Mouse (Mus musculus): Measurements from ENCODE around the gene Amt. TPM values are rescaled to one million over a fixed set of nuclear protein-coding genes. Genes with fewer than 3 reads are reported as not detected.
A peak's percentile ranks its signal among the peaks of the same experiment; 100 is the strongest.

Amt gene
- total and polyA plus RNA-seq, 2 experiments from 2014 or later = 30.2 to 30.9 TPM

DNA sequence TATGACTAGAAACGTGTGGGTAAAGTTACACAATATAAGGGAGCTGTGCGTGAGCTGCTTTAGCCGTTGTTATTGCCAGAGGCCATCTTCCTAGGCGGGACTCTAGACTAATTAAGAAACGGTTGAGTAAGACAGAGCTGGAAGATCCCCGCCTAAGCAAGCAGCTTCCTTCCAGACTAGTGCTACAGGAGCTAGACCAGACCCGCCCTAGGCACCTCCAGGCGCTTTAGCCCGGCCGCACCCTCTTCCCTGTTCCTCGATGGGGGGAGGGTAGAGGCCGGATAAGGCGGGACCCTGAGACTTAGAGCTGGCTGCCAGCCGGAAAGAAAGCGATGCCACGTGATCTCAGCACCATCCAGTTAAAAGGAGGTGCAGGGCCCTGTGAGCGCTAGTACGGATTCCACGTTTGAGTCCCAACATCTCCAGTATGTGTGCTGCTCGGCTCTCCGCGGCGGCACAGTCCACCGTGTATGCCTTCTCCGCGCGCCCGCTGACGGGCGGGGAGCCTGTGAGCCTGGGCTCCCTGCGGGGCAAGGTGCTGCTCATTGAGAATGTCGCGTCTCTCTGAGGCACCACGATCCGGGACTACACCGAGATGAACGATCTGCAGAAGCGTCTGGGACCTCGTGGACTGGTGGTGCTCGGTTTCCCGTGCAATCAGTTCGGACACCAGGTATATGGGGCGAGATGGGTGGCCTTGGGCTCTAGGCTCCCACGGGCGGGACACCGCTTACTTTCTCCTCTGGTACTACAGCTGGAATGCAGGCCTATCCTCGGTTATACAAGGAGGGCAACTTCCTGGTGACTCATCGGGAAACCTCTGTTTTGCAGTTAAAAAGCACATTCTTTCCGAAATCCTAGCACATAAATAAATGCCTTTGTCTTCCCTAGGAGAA, 42.5 kb downstream of the Amt start, which contains the start of gene Gpx1:
Gpx1 (plus strand) TSS at position 18 of the 896 bp plus-strand sequence.
- Histone ChIP-seq H3K4me1 (ENCODE audit: insufficient read depth, low read length) (0 out of 2 replicates have a peak, but pooled peaks cover 3% of the 10 kb centered on the region), H3K36me3 (ENCODE audit: insufficient read depth, low read length) (peaks cover 7% of the 10 kb centered on the region), H3K4me2 (ENCODE audit: low read depth, low read length, poor library complexity, severe bottlenecking) (peak within 1 kb of the TSS; percentile 83), H3K9me3 (ENCODE audit: low read length) (no peaks in the 10 kb centered on the region), H3K4me3 (ENCODE audit: low read depth, low read length) (peak within 1 kb of the TSS; percentile 70), H3K9ac (replicated peaks; ENCODE audit: low read length, poor library complexity, severe bottlenecking) (peak within 1 kb of the TSS; percentile 81), H3K27ac (ENCODE audit: low read depth, low read length) (peak within 1 kb of the TSS; percentile 89), H3K27me3 (ENCODE audit: insufficient read depth, low read length) (no peaks in the 10 kb centered on the region)
- peak; percentile 95 for DNase-seq (ENCODE audit: low spot score)
- WGBS = under 1% methylated on average over 48 of the region's 49 CpGs
- no peak for TF ChIP-seq CTCF (IDR thresholded peaks at IDR 0.05)
- peak; percentile 94 for ATAC-seq (ENCODE audit: low FRiP score)

DNA sequence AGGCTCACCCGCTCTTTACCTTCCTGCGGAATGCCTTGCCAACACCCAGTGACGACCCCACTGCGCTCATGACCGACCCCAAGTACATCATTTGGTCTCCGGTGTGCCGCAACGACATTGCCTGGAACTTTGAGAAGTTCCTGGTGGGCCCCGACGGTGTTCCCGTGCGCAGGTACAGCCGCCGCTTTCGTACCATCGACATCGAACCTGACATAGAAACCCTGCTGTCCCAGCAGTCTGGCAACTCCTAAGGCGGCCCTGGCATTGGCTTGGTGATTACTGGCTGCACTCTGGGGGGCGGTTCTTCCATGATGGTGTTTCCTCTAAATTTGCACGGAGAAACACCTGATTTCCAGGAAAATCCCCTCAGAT, 43.2 kb downstream of the Amt start:
- DNase-seq (ENCODE audit: low spot score) = no peak
- 22% methylated on average over 20 of the region's 20 CpGs for WGBS
- H3K27me3 ChIP-seq (ENCODE audit: insufficient read depth, low read length) = no peaks in the 10 kb centered on the region

GRCm38 (mm10) chr9:108340258-108341138, 43.8 kb downstream of the Amt start:
- ATAC-seq (ENCODE audit: low FRiP score) (no peak), DNase-seq (ENCODE audit: low spot score) (no peak)
- TF ChIP-seq CTCF (IDR thresholded peaks at IDR 0.05) = no peak
- H3K9ac ChIP-seq (replicated peaks; ENCODE audit: low read length, poor library complexity, severe bottlenecking) = peak overlapping the region; percentile 81; the same call in 1 of the 2 replicates
- 65% methylated on average over 10 of the region's 10 CpGs for WGBS
- no peaks in the 10 kb centered on the region for H3K27me3 ChIP-seq (ENCODE audit: insufficient read depth, low read length)
- peak overlapping the region; percentile 70 for H3K4me3 ChIP-seq (ENCODE audit: low read depth, low read length)
- peaks cover under 1% of the 10 kb centered on the region; the same call in 1 of the 2 replicates for H3K36me3 ChIP-seq (ENCODE audit: insufficient read depth, low read length)
- peak overlapping the region; percentile 83 for H3K4me2 ChIP-seq (ENCODE audit: low read depth, low read length, poor library complexity, severe bottlenecking)
- H3K4me1 ChIP-seq (ENCODE audit: insufficient read depth, low read length) = 0 out of 2 replicates have a peak, but pooled peaks cover 3% of the 10 kb centered on the region
- no peak overlapping the region for H3K27ac ChIP-seq (ENCODE audit: low read depth, low read length)
- H3K9me3 ChIP-seq (ENCODE audit: low read length) = no peaks in the 10 kb centered on the region

More for the DNA sequence above, 43.2 kb downstream of the Amt start:
- Histone ChIP-seq H3K9me3 (ENCODE audit: low read length) (no peaks in the 10 kb centered on the region), H3K4me3 (ENCODE audit: low read depth, low read length) (peak overlapping the region; percentile 70), H3K27ac (ENCODE audit: low read depth, low read length) (peak overlapping the region; percentile 89; the same call in 1 of the 2 replicates), H3K36me3 (ENCODE audit: insufficient read depth, low read length) (peaks cover 6% of the 10 kb centered on the region), H3K4me1 (ENCODE audit: insufficient read depth, low read length) (0 out of 2 replicates have a peak, but pooled peaks cover 3% of the 10 kb centered on the region), H3K9ac (replicated peaks; ENCODE audit: low read length, poor library complexity, severe bottlenecking) (peak overlapping the region; percentile 81), H3K4me2 (ENCODE audit: low read depth, low read length, poor library complexity, severe bottlenecking) (peak overlapping the region; percentile 83)
- TF ChIP-seq CTCF (IDR thresholded peaks at IDR 0.05) = no peak
- ATAC-seq (ENCODE audit: low FRiP score) = no peak

DNA sequence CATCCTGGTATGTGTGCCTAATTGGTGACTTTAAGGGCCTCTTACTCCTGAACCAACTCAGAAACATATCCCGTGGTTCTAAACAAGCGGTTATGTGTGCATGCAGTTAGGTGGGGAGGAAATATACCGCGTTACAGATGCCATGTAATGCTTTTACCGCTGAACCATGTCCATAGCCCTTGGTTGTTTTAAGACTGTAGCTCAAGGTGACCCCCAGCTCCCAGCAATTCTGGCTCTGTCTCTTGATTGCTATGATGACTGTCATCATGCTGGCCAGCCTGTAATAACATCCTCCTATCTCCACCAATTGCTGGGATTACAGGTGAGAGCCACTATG, 44.5 kb downstream of the Amt start:
- H3K36me3 ChIP-seq (ENCODE audit: insufficient read depth, low read length) = no peaks in the 10 kb centered on the region
- no peak overlapping the region for H3K4me3 ChIP-seq (ENCODE audit: low read depth, low read length)
- no peaks in the 10 kb centered on the region for H3K9me3 ChIP-seq (ENCODE audit: low read length)
- no peaks in the 10 kb centered on the region for H3K27me3 ChIP-seq (ENCODE audit: insufficient read depth, low read length)
- no peak overlapping the region for H3K9ac ChIP-seq (replicated peaks; ENCODE audit: low read length, poor library complexity, severe bottlenecking)
- 0 out of 2 replicates have a peak, but pooled peaks cover 3% of the 10 kb centered on the region for H3K4me1 ChIP-seq (ENCODE audit: insufficient read depth, low read length)
- ATAC-seq (ENCODE audit: low FRiP score) (no peak), DNase-seq (ENCODE audit: low spot score) (no peak)
- no peak overlapping the region for H3K27ac ChIP-seq (ENCODE audit: low read depth, low read length)
- H3K4me2 ChIP-seq (ENCODE audit: low read depth, low read length, poor library complexity, severe bottlenecking) = no peak overlapping the region
- TF ChIP-seq CTCF (IDR thresholded peaks at IDR 0.05) = no peak
- WGBS = 91% methylated on average over 5 of the region's 5 CpGs

GRCm38 (mm10) chr9:108341801-108342200, 45.1 kb downstream of the Amt start:
- Histone ChIP-seq H3K9me3 (ENCODE audit: low read length) (no peaks in the 10 kb centered on the region), H3K36me3 (ENCODE audit: insufficient read depth, low read length) (no peaks in the 10 kb centered on the region)

More at GRCm38 (mm10) chr9:108341801-108342200, 45.1 kb downstream of the Amt start:
- Histone ChIP-seq H3K4me3 (ENCODE audit: low read depth, low read length) (no peak overlapping the region), H3K4me1 (ENCODE audit: insufficient read depth, low read length) (0 out of 2 replicates have a peak, but pooled peaks cover 3% of the 10 kb centered on the region), H3K27ac (ENCODE audit: low read depth, low read length) (no peak overlapping the region), H3K27me3 (ENCODE audit: insufficient read depth, low read length) (no peaks in the 10 kb centered on the region), H3K9ac (replicated peaks; ENCODE audit: low read length, poor library complexity, severe bottlenecking) (no peak overlapping the region), H3K4me2 (ENCODE audit: low read depth, low read length, poor library complexity, severe bottlenecking) (no peak overlapping the region)
- no peak for TF ChIP-seq CTCF (IDR thresholded peaks at IDR 0.05)
- DNase-seq (ENCODE audit: low spot score) (no peak), ATAC-seq (ENCODE audit: low FRiP score) (no peak)
